Mouse (Mus musculus) embryonic facial prominence, embryonic 12.5 days (tissue): Measurements from ENCODE around the gene Grap2. TPM values are rescaled to one million over a fixed set of nuclear protein-coding genes. Genes with fewer than 3 reads are reported as not detected.

Experiments used
- ATAC-seq: fragments of 200-750 bp; cut with Nextera tagmentation; 2 replicates; pipeline ENCODE4 v1.8.0; 2017; ENCODE audit not compliant: insufficient number of reproducible peaks, insufficient read depth, low FRiP score, low TSS enrichment
- H3K27ac ChIP-seq: fragments of 300-500 bp; sonication (generic); 2 replicates; pipeline ENCODE4 v1.5.1; 2016; ENCODE audit warnings: mild to moderate bottlenecking
- H3K27me3 ChIP-seq: fragments of 300-500 bp; sonication (generic); 2 replicates; pipeline ENCODE4 v1.6.1; 2016; ENCODE audit warnings: mild to moderate bottlenecking, moderate library complexity
- H3K36me3 ChIP-seq: fragments of 300-500 bp; sonication (generic); 2 replicates; pipeline ENCODE4 v1.6.1; 2016; ENCODE audit warnings: mild to moderate bottlenecking
- H3K4me1 ChIP-seq: fragments of 300-500 bp; sonication (generic); 2 replicates; pipeline ENCODE4 v1.6.1; 2016
- H3K4me2 ChIP-seq: fragments of 300-500 bp; sonication (generic); replicated peaks from 2 replicates; pipeline ENCODE4 v1.6.1; 2016; ENCODE audit warnings: mild to moderate bottlenecking, moderate library complexity
- H3K4me3 ChIP-seq: fragments of 300-500 bp; sonication (generic); 2 replicates; pipeline ENCODE4 v1.5.1; 2016; ENCODE audit warnings: mild to moderate bottlenecking
- H3K9ac ChIP-seq: fragments of 300-500 bp; sonication (generic); 2 replicates; pipeline ENCODE4 v1.6.1; 2016; ENCODE audit warnings: mild to moderate bottlenecking, moderate library complexity
- H3K9me3 ChIP-seq: fragments of 300-500 bp; sonication (generic); 2 replicates; pipeline ENCODE4 v1.6.1; 2016; ENCODE audit warnings: mild to moderate bottlenecking, moderate library complexity
- WGBS: fragments of 180-500 bp; shearing (Covaris S2); methylation state at CpG from one replicate; pipeline ENCODE4 v1.1.7; 2016; 5-methylcytosine and 5-hydroxymethylcytosine counted together
- polyA plus RNA-seq: library from polyadenylated mRNA; unstranded; fragments of >200 nt; fragmentation: Nextera tagmentation; extraction: Ambion mirVana; gene quantifications from 2 replicates; pipeline ENCODE4 v1.2.1, GENCODE M21; 2016

The Grap2 gene
- polyA plus RNA-seq, 1 experiment from 2014 or later, result 4.0 TPM

DNA sequence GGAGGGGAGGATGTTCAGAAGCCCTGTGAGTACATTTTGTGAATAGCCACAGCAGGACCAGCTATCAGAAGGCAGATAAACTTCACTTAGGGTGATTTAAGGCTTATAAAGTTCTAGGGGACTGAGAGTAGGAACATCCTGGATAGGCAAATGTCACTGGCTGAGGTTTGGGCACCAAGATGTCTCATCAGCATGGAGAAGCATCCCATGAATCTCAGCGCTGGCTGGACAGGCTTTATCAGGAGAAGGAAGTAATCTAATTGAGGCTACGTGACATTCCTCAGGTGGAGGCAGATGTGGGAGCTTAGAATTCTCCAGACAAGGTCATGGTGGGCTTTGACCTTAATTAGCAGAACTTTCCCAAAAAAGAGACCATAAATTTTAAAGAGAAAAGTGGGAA, 16.4 kb upstream of the Grap2 start:
- Histone ChIP-seq H3K9ac (no peak overlapping the region), H3K4me2 (no peak overlapping the region), H3K9me3 (no peaks in the 10 kb centered on the region), H3K4me3 (no peak overlapping the region), H3K27ac (no peak overlapping the region), H3K27me3 (no peaks in the 10 kb centered on the region), H3K36me3 (no peaks in the 10 kb centered on the region), H3K4me1 (no peaks in the 10 kb centered on the region; the same call in 1 of the 2 replicates)
- WGBS, result 71% methylated on average over 2 of the region's 2 CpGs
- no peak for ATAC-seq

DNA sequence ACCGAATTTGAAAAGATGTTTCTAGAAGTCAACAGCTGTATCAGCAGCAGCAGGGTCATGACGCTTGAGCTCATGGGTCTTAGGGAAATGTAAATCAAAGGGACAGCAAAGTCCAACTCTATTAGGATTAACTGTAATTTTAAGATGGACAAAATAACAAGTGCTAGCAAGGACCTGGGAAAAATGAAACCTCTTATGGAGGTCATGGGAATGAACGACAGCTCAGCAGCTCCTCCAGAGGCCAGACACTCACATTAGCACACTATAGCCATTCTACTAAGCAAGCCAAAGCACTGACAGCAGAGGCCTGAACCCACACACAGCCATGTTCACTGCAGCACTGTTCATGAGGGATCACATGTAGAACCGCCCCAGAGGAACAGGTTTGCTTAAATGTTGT, 14.6 kb upstream of the Grap2 start:
- no peak for ATAC-seq
- H3K27ac ChIP-seq, result no peak overlapping the region
- no peak overlapping the region for H3K4me3 ChIP-seq
- H3K27me3 ChIP-seq, result no peaks in the 10 kb centered on the region
- peaks cover 3% of the 10 kb centered on the region for H3K4me1 ChIP-seq
- H3K9ac ChIP-seq, result no peak overlapping the region
- no peaks in the 10 kb centered on the region for H3K9me3 ChIP-seq
- H3K4me2 ChIP-seq, result no peak overlapping the region
- H3K36me3 ChIP-seq, result no peaks in the 10 kb centered on the region
- WGBS, result 75% methylated on average over 4 of the region's 4 CpGs

GRCm38 (mm10) chr15:80559534-80559933, 12.9 kb upstream of the Grap2 start:
- no peak overlapping the region for H3K4me3 ChIP-seq
- H3K27me3 ChIP-seq, result no peaks in the 10 kb centered on the region
- peaks cover 3% of the 10 kb centered on the region for H3K4me1 ChIP-seq
- H3K27ac ChIP-seq, result no peak overlapping the region
- WGBS, result 57% methylated on average over 12 of the region's 12 CpGs
- H3K36me3 ChIP-seq, result no peaks in the 10 kb centered on the region
- H3K9me3 ChIP-seq, result no peaks in the 10 kb centered on the region
- ATAC-seq, result no peak
- H3K9ac ChIP-seq, result no peak overlapping the region
- no peak overlapping the region for H3K4me2 ChIP-seq

DNA sequence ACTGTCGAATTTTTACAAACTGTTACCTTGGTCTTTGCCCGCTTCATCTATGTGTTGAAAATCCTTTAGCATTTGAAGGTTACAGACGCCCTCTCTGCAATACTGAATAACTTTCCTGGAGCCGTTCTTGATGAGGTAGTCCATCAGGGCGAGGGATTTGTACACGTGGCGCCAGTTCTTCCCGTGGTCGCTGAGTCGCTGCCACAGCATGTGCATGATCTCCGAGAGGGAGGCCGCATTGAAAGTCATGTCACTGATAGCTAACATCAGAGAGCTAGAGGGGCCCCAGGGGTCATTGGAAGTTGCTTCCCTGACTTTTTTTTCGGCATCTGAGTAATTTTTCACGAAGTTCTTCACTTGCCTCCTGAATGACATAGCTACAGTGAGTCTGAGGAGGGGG, 12.4 kb upstream of the Grap2 start:
- H3K4me1 ChIP-seq, result peaks cover 3% of the 10 kb centered on the region
- no peak for ATAC-seq
- no peaks in the 10 kb centered on the region for H3K36me3 ChIP-seq
- no peak overlapping the region for H3K4me3 ChIP-seq
- H3K27me3 ChIP-seq, result no peaks in the 10 kb centered on the region
- H3K4me2 ChIP-seq, result no peak overlapping the region
- no peak overlapping the region for H3K9ac ChIP-seq
- no peak overlapping the region for H3K27ac ChIP-seq
- no peaks in the 10 kb centered on the region for H3K9me3 ChIP-seq
- WGBS, result 52% methylated on average over 14 of the region's 14 CpGs

DNA sequence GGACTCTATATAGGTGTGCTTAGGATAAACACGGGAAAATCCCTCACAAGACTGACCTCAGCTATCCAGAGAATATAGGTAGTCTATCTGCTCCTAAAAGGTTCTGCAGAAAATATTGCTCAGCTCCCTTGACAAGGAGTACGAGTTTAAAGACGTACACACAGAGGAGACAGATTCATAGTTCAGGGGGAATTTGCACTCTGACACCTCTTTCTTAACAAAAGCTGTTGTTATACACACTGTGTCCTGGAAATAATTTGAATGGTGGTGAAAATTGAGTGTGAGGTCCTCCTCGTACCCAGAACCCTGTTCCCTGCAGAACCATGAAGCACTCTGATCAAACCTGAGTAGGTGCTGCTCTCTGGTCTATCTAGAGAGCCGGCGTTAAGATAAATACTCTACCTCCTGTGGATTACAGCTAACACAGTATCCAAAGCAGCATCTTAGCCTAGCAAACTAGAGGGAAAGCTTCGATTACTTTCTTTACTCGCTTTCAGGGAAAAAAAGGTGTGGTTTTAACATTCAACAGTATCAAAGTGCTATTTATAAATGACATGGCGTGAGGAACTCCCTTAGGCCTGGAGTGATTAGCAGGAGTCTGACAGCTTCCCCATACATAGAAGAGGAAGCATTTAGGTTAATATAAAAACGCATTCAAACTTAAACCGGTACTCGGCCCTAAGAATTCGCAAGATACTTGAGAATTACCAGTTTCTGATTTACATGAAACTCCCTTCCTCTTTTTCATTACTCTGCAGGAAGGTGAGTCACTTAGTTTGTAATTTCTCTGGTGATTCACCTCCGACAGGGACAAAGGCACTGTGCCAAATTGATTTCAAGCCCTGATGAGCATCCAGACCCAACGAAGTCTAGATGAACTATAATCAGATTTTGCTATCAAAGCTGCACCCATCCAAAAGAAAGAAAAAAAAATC, 11.5 kb upstream of the Grap2 start:
- 65% methylated on average over 15 of the region's 15 CpGs for WGBS
- H3K36me3 ChIP-seq, result no peaks in the 10 kb centered on the region
- H3K4me1 ChIP-seq, result peaks cover 3% of the 10 kb centered on the region
- H3K4me3 ChIP-seq, result no peak overlapping the region
- no peaks in the 10 kb centered on the region for H3K9me3 ChIP-seq
- no peak overlapping the region for H3K27ac ChIP-seq
- H3K27me3 ChIP-seq, result no peaks in the 10 kb centered on the region
- no peak overlapping the region for H3K4me2 ChIP-seq
- ATAC-seq, result no peak
- no peak overlapping the region for H3K9ac ChIP-seq

DNA sequence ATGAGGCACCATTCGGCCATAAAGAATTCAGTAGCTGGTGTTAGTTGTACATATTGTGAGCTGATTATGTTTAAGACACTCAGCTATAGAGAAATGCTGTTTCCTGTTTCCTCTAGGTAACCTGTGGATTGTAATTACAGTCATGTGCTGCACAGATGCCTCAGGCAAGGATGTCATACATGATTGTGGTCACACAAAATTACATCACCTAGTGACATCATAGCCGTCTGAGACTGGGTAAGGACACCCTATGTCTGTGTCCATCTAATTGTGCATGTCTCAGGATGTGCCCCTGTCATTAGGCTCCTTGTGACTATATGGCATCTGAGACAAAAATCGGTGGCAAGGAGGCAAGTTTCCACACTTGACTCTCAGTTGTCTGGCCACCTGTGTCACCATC, 9.9 kb upstream of the Grap2 start:
- H3K36me3 ChIP-seq, result no peaks in the 10 kb centered on the region
- no peak for ATAC-seq
- H3K4me2 ChIP-seq, result no peak overlapping the region
- H3K9me3 ChIP-seq, result no peaks in the 10 kb centered on the region
- peaks cover 3% of the 10 kb centered on the region for H3K4me1 ChIP-seq
- no peak overlapping the region for H3K9ac ChIP-seq
- whole genome bisulfite sequencing, result 60% methylated on average over 3 of the region's 3 CpGs
- H3K4me3 ChIP-seq, result no peak overlapping the region
- H3K27ac ChIP-seq, result no peak overlapping the region
- H3K27me3 ChIP-seq, result no peaks in the 10 kb centered on the region

DNA sequence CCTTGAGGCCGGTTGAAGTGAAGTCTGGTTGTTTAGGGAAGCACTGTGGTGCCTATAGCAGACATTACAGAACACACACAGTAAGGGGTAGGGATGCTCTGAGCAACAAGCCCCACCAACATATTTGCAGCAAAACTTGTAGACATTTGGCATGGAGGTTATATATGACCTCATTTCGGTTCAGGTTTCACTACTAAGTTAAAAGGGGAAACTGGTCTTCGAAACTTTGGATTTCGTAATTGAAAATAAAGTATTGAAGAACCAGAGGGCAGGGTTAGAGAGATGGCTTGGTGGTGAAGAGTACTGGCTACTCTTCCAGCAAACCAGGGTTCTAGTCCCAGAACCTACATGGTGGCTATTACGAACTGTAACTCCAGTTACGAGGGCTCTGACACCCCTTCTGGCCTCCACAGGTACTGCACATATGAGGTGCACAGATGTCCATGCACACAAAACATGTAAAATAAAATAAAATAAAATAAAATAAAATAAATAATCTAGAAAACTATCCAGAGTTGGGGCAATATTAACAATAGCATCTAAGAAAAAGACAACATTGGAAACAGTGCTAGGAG, 8.7 kb upstream of the Grap2 start:
- no peak for ATAC-seq
- Histone ChIP-seq H3K27me3 (no peaks in the 10 kb centered on the region), H3K36me3 (no peaks in the 10 kb centered on the region), H3K4me1 (peaks cover 3% of the 10 kb centered on the region), H3K9me3 (no peaks in the 10 kb centered on the region), H3K9ac (no peak overlapping the region), H3K4me2 (no peak overlapping the region), H3K27ac (no peak overlapping the region), H3K4me3 (no peak overlapping the region)
- WGBS, result 86% methylated on average over 6 of the region's 6 CpGs

DNA sequence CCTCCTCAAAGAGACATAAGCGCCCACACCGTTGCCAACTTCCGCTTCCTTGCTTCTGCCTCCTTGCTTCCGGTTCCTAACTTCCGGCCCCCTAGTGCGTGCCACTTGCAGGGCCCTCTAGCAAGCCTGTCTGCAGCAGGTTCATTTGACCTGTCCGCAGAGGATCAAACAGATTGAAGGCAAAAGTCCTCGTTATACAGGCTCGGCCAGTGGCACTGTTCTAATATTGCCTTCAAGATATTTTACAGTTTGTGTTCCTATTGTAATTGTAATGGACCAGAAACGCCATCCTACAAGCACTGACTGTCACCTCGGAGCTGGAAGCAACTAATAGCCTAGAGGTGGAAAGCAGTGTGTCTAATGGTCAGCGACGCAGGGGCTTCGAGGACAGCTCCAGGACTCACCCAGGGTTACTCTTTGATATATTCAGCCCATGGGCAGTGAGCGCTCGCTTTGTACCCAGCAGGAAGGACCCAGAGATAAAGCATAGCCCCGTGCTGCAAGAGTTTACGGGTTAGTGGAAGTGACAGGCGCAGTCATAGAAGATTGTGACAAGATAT, 7.2 kb upstream of the Grap2 start, which contains the start of gene Enthd1:
TSS of gene Enthd1 (minus strand) at position 51 of the 560 bp plus-strand sequence.
- no peak within 1 kb of the TSS for H3K27ac ChIP-seq
- no peak for ATAC-seq
- no peak within 1 kb of the TSS for H3K4me2 ChIP-seq
- no peaks in the 10 kb centered on the region for H3K9me3 ChIP-seq
- 86% methylated on average over 19 of the region's 19 CpGs for WGBS
- H3K9ac ChIP-seq, result no peak within 1 kb of the TSS
- H3K4me3 ChIP-seq, result no peak within 1 kb of the TSS
- peaks cover 3% of the 10 kb centered on the region for H3K4me1 ChIP-seq
- no peaks in the 10 kb centered on the region for H3K27me3 ChIP-seq
- no peaks in the 10 kb centered on the region for H3K36me3 ChIP-seq

DNA sequence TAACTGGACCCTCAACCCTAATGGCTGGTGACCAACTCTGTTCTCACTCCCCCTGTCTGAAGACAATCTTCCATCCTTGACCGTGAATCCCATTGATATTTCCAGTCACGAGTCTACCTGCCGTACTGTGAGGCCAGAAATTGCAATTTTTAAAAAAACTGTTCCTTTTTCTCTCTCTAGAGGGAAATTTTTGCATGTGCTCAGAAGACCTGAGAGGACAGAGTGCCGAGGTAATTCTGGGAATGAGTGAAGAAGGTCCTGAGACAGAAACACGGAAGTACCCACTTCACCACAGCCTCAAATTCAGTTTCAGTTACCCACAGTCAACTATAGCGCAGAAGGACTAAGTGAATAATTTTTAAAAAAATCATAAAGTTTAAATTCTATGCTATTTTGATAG, 5.7 kb upstream of the Grap2 start:
- Histone ChIP-seq H3K4me1 (peaks cover 3% of the 10 kb centered on the region; the same call in 1 of the 2 replicates), H3K27ac (no peak overlapping the region), H3K9ac (no peak overlapping the region), H3K4me3 (no peak overlapping the region), H3K4me2 (no peak overlapping the region), H3K27me3 (no peaks in the 10 kb centered on the region), H3K9me3 (no peaks in the 10 kb centered on the region), H3K36me3 (no peaks in the 10 kb centered on the region)
- no peak for ATAC-seq
- 84% methylated on average over 6 of the region's 6 CpGs for WGBS

- H3K4me3 ChIP-seq, result no peak overlapping the region
- H3K36me3 ChIP-seq, result no peaks in the 10 kb centered on the region
- no peak overlapping the region for H3K9ac ChIP-seq
- H3K4me2 ChIP-seq, result no peak overlapping the region
- no peak for ATAC-seq
- H3K9me3 ChIP-seq, result no peaks in the 10 kb centered on the region
- WGBS, result 88% methylated on average over 3 of the region's 3 CpGs
- no peaks in the 10 kb centered on the region for H3K27me3 ChIP-seq
- peaks cover 3% of the 10 kb centered on the region; the same call in 1 of the 2 replicates for H3K4me1 ChIP-seq
- no peak overlapping the region for H3K27ac ChIP-seq
Observed at GRCm38 (mm10) chr15:80567139-80567538, 5.3 kb upstream of the Grap2 start.

DNA sequence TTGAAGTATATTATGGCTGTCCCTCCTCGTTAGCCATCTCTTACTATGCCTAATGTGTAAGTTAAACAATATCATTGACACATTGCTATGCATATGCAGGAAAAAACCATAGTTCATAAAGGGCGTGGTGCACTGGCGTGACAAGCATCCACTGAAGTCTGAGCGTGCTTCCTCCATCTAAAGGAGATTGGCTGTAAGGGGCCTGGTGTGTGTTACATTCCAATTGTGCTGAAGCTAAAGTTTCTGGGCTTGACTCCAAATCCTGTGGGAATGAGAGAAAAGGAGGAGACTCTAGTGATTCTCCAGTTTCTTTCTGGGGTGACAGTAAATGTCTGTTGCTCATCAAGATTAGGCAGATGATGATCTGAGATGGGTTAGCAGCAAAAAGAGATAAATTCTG, 4.7 kb upstream of the Grap2 start:
- Histone ChIP-seq H3K4me1 (no peaks in the 10 kb centered on the region), H3K9ac (no peak overlapping the region), H3K36me3 (no peaks in the 10 kb centered on the region), H3K4me3 (no peak overlapping the region), H3K9me3 (no peaks in the 10 kb centered on the region), H3K27me3 (no peaks in the 10 kb centered on the region), H3K4me2 (no peak overlapping the region), H3K27ac (no peak overlapping the region)
- WGBS, result 66% methylated on average over 4 of the region's 4 CpGs
- no peak for ATAC-seq

GRCm38 (mm10) chr15:80569205-80569604, 3.2 kb upstream of the Grap2 start:
- no peak overlapping the region for H3K4me3 ChIP-seq
- no peaks in the 10 kb centered on the region for H3K36me3 ChIP-seq
- H3K4me2 ChIP-seq, result no peak overlapping the region
- no peak overlapping the region for H3K27ac ChIP-seq
- no peaks in the 10 kb centered on the region for H3K27me3 ChIP-seq
- no peak for ATAC-seq
- H3K9ac ChIP-seq, result no peak overlapping the region
- H3K4me1 ChIP-seq, result no peaks in the 10 kb centered on the region
- H3K9me3 ChIP-seq, result no peaks in the 10 kb centered on the region
- 61% methylated on average over 7 of the region's 7 CpGs for WGBS
